Mouse (Mus musculus) gastrocnemius, postnatal 10 days (tissue): ENCODE results near the gene Relt. TPM values are rescaled to one million over a fixed set of nuclear protein-coding genes. Genes with fewer than 3 reads are reported as not detected.
"Not testable (repeated sequence)": the region's sequence is repeated elsewhere in the genome, so short reads cannot be mapped to it uniquely, and the experiment has no call there.

ENCODE experiments used
- DNase-seq: peaks from one replicate; pipeline ENCODE4 v3.0.0; 2021; ENCODE audit warnings: mixed read lengths
- total RNA-seq, 2 experiments: library from RNA; stranded (reverse); gene quantifications; 2 replicates each; pipeline ENCODE4 v1.2.3; 2021

Relt gene
- total RNA-seq, 2 experiments from 2014 or later = 14.8 to 19.3 TPM

DNA sequence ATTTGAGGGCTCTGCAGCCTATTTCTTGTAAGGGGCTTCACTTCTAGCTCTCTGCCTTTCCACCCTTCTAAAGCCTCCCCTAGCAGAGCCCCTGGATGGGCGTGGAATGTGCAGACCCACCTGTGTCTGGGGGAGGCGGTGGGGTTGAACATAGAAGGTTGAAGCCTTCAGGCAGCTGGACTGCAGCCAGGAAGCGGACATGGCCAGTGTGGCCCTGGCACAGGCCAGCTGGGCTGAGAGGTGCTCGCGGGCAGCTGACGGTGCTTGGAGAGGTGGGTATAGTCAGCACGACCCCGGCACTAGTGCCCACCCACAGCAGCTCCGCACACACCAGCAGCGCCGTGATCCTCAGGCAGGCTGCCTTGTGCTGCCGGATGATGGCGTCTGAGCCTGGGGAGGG is 13.0 kb upstream of the Relt start:
- no peak for DNase-seq

DNA sequence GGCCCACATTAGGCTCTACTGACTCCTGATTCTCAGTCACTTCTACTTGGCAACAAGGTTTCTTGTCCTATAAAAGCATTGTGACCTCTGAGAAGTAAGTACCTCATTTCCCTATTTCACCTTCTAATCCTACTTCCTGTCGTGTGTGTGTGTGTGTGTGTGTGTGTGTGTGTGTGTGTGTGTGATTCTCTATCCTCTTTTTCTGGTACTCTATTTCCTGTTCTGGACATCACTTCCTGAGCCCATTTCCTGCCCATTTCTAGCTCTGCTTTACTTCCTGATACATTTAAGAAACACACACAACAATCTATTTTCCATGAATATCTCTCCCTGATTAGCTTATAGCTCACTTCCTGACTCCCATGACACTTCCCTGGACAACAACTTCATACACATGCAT is 12.6 kb upstream of the Relt start:
- DNase-seq = no peak

GRCm38 (mm10) chr7:100873197-100873596 is 10.0 kb upstream of the Relt start:
- DNase-seq = no peak

DNA sequence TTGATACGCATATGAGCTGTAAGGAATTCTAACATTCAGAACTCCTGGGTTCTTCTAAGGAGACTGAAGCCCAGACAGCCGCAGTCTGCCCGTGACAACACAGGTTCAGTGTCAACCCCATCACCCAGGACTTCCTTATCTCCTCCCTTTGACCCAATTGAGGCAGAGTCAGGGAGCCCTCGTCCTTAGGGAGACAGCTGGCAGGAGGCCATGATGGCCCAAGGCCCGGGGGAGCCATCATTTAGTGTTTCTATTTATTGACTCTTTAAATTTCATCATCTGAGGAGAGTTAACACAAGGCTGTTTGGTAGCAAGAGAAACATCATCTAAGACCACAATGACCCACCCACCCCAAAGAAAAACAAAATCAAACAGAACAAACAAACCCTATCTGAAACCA is 8.6 kb upstream of the Relt start:
- DNase-seq = no peak

- no peak for DNase-seq
These were observed 8.1 kb upstream of the Relt start for GRCm38 (mm10) chr7:100871355-100871754.

- no peak for DNase-seq
These were observed 6.8 kb upstream of the Relt start for GRCm38 (mm10) chr7:100869877-100870629.

GRCm38 (mm10) chr7:100868551-100868950 is 5.3 kb upstream of the Relt start:
- DNase-seq = no peak

GRCm38 (mm10) chr7:100867561-100867960 is 4.3 kb upstream of the Relt start:
- DNase-seq = no peak

- DNase-seq = peak; percentile 70
These were observed 3.4 kb upstream of the Relt start for GRCm38 (mm10) chr7:100866675-100867074.

DNA sequence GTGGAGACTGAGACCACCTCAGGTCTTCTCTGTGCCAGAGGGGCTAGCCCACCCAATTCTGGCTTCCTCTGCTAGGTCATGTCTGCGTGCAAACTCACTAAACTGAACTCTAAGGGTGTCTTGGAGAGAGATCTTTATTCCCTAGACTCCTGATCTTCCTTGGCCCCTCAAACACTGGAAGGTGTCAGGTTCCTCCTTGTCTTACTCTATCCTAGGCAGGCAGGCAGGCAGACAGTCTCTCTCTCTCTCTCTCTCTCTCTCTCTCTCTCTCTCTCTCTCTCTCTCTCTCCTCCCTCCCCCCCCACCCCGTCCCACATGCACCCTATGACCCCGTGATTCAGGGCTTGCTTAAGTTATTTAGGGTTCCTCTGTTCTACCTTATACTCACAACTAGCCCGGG is 893 bp downstream of the Relt start:
- no peak for DNase-seq

DNA sequence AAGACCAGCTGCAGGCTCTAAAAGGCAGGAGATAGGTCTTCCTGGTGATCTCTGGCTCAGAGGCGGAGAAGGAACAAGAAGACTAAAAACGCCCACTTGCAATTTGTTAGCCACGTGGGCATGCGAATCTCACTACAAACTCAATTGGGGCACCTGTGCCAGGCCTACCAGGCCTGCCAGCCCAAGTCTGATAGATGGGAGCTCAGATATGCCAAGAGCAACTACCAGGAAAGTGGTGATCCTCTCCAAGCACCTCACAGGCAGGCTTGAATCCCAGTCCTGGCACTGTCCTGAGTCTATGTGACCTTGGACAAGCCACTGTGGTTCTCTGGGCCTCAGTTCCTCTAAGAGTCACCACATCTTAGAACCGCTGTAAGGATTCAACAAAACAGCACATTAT is 2.0 kb downstream of the Relt start:
- DNase-seq = no peak

GRCm38 (mm10) chr7:100860450-100860849 is 2.8 kb downstream of the Relt start:
- no peak for DNase-seq

DNA sequence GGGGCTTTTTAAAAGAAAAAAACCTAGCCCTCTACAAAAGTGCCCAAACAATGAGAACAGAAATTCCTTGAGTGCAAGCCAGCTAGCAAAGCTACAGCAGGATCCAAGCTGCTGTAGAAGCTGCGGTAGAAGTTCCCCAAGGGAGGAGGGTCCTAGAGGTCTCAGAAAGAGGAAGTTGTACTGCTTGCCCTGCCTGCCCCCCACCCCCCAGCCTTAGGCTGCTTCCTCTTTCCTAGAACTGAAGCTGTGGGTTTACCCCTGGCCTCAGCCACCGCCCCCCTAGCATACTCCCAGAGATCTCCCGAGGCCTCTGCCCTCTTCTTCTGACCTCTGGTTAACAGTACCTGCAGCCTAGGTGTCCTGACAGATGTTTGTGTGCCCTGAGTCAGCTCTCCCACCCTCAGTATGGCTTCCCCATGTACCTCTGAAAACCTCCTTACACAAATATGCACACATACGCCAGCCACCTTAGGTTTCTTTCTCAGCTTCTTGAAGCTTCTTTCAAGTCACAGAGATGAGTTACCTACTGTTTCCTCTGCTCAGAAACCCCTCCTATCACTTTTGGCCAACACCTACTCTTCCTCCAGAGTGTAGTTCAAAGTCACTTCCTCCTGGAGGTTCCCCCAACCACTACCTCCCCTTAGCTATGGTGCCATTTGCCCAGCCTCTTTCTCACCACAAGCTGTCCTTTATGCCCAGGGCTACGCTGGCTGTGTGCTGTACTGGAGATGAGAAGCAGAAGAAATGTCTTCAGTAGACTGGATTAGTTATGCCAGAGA is 7.3 kb downstream of the Relt start:
- no peak for DNase-seq

DNA sequence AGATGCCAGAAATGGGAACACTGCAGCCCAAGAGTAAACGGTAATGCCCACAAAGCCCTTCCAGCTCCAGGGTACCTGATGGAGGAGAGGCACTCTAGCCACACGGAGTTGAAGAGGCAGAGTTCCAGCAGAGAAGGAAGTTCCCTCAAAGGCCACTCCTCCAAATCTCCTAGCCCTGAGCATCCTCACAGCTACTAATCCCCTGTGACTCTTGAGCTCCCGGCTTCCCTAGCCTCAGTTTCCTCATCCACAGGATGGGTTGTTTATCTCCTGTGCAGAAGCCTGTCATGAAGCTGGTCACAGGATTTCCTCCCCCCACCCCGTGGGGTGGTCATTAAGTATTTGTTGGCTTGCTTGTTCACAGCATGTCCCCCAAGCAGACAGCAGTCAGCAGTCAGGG is 7.9 kb downstream of the Relt start:
- DNase-seq = no peak

- no peak for DNase-seq
These were observed 8.4 kb downstream of the Relt start for GRCm38 (mm10) chr7:100854861-100855260.

- DNase-seq = peak; percentile 48
These were observed 9.0 kb downstream of the Relt start for GRCm38 (mm10) chr7:100854137-100854814.

DNA sequence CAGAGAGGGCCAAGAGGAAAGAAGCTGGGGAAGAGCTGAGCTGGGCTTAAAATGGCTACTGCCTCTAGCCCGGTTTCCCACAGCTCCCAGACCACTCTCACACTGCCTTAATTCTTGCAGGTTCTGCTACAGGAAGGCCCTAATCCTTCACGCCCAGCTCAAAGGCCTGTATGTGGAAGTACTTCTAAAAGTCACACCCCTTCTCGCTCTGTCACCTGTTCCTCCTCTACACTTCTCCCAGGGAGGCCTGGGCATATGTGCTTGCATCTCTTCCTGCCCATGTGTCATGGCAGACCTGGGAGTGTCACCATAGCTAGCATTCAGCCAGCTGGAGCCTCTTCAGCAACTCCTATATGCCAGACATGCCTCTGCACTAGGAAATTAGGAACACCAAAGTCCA is 9.8 kb downstream of the Relt start:
- DNase-seq = no peak

GRCm38 (mm10) chr7:100851481-100852356 is 11.5 kb downstream of the Relt start:
- no peak for DNase-seq

DNA sequence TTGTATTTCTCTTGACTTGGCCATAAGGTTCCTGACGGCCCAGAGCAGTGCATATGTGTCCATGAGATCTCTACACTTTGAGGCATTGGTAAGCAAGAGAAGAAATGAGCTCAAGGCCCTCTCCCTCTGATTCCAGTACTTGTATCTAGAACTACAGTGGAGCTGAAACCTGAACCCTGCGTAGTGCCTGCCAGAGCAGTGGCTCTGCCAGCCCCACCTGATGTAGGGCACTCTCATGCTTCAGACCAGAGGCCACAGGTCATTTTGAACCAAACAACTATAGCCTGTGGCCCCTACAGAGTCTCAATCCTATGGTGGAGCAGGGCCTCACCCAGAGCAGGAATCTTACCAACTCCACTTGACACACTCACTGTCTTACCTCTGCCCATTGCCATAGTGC is 13.7 kb downstream of the Relt start:
- DNase-seq = no peak

- peak; percentile 76 for DNase-seq
These were observed 14.5 kb downstream of the Relt start for GRCm38 (mm10) chr7:100848744-100849143.

DNA sequence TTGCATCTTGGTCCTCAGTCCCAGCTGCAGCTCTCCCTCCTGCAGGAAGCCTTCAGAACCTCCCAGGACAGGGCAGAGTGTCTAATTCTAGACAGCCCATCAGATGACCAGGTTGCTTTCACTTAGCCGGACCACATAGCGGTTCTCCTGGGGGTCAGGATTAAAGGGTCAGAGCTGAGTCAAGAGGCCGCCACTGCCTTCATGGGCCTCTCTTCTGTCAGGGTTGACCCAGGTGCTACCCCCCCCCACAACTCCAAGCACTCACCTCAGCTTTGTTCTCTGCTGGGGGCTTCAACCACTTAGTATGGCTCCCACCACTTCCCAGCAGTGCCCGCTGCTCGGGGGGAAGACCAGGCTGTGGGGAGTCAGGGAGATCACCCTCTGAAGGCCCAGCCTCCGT is 16.1 kb downstream of the Relt start:
- no peak for DNase-seq

- not testable (repeated sequence) for DNase-seq
These were observed 17.2 kb downstream of the Relt start for GRCm38 (mm10) chr7:100846033-100846432.
